Mouse (Mus musculus) cerebellum, adult 18-20 months (tissue): Measurements from ENCODE around the gene Shc3.

Experiments used
- DNase-seq, 2 experiments: peaks; one replicate each; pipeline ENCODE4 v3.0.0; 2021

The Shc3 gene

GRCm38 (mm10) chr13:51567411-51567851 is 1.8 kb downstream of the Shc3 start:
- peak; percentile 12 to 52 for DNase-seq

- DNase-seq, result peak; percentile 8 to 49
Observed at GRCm38 (mm10) chr13:51567078-51567395, 2.2 kb downstream of the Shc3 start.

- DNase-seq, result peak; percentile 4 to 21
Observed at GRCm38 (mm10) chr13:51566371-51567077, 2.7 kb downstream of the Shc3 start.

DNA sequence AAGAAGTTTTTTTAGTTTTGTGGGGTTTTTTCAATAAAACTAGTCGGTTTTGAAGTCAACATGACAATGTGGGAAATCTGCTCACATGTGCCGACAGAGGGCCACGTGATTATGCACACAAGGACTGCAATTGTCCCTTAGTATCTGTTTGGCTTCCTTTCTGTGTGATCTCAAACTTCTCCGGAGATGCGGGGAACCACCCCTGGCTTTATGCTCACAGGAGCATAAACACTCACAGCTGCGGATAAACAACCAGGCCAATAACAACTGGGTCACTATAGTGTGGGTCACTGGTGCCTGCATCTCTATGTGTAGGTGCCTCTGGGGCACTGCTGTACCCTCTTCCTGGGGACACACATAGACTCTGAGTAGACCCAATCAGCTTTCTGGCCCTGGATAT is 4.5 kb downstream of the Shc3 start:
- no peak for DNase-seq

GRCm38 (mm10) chr13:51553343-51553742 is 15.9 kb downstream of the Shc3 start:
- DNase-seq, result no peak

GRCm38 (mm10) chr13:51552233-51552632 is 17.0 kb downstream of the Shc3 start:
- no peak for DNase-seq

GRCm38 (mm10) chr13:51551824-51552223 is 17.4 kb downstream of the Shc3 start:
- no peak for DNase-seq

- no peak for DNase-seq
Observed at GRCm38 (mm10) chr13:51539816-51540215, 29.4 kb downstream of the Shc3 start.

- no peak for DNase-seq
Observed at GRCm38 (mm10) chr13:51535326-51535725, 33.9 kb downstream of the Shc3 start.

DNA sequence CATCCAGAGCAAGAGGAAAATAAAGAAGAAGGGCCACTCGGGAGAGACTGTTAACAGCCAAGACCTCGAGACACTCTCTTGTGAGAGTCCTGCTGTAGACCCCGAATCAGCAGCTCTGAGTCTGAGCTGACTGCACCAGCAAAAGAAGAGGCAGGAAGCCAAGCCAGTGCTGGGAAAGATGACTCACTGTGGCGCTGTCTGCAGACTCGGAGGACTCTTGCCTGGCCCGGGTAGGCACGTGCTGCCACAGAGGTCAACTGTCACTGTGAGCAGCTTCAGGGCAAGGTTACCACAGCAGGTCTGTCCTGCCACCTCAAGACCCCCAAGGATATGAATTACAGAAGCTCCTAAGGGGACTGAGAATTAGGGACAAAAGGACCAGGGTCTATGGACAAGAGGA is 42.7 kb downstream of the Shc3 start:
- DNase-seq, result peak in 1 of 2 experiments; percentile 7

- no peak for DNase-seq
Observed at GRCm38 (mm10) chr13:51524316-51524715, 44.9 kb downstream of the Shc3 start.

GRCm38 (mm10) chr13:51523311-51523710 is 45.9 kb downstream of the Shc3 start:
- DNase-seq, result no peak

DNA sequence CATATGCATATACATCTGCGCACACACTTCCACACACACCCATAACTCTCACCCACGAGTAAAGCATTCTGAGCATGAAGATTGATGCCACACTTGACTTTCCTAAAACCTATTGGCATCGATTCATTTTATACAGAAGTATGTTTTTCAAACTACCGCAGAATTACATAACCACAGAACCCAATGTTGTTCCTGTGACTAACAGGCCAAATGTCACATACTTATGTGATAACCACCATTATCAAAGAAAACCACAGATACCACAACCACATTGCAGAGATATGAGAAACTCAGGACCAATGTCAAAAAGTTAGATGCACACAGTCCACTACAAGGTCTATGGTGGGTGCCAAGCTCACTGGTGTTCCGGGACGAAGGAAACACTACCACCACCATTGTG is 50.3 kb downstream of the Shc3 start:
- no peak for DNase-seq

- DNase-seq, result no peak
Observed at GRCm38 (mm10) chr13:51517943-51518342, 51.3 kb downstream of the Shc3 start.

DNA sequence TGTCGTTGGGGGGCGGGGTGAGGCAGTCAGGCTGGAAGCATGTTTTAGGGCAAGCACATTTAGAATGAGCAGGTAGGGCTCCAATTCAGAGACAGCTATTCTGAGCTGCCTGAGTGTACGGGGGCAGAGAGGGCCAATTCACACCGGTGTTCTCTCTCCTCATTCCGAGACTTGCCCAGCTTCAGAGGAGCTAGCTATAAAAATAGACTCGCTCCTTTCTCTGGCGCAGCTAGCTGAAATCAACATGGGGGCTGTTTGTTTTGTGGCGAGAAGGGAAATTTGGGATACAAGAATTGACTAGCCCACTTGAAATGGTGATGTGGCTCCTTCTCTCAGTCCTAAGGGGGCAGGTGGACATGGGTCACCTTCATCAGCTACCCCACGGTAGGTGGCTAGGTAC is 60.4 kb downstream of the Shc3 start:
- DNase-seq, result no peak

DNA sequence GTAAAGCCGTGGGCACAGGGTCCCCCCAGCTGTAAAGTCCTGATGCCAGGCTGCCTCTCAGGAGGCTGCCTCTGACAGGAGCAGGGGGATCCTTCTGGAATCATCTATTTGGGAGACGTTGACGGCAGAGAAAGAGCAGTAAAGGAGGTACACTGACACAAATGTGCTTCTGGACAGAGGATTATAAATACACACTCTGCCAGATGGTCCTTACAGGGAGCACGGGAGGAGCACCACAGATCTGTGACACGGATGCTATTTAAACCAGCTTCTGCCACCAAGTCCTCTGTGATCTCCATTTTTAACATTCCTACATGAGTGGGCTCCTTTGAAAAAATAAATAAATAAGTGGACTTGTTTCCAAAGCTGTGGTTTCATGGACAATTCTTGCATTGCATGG is 63.5 kb downstream of the Shc3 start:
- no peak for DNase-seq

- no peak for DNase-seq
Observed at GRCm38 (mm10) chr13:51499769-51500168, 69.5 kb downstream of the Shc3 start.

- DNase-seq, result no peak
Observed at GRCm38 (mm10) chr13:51493676-51494075, 75.5 kb downstream of the Shc3 start.

DNA sequence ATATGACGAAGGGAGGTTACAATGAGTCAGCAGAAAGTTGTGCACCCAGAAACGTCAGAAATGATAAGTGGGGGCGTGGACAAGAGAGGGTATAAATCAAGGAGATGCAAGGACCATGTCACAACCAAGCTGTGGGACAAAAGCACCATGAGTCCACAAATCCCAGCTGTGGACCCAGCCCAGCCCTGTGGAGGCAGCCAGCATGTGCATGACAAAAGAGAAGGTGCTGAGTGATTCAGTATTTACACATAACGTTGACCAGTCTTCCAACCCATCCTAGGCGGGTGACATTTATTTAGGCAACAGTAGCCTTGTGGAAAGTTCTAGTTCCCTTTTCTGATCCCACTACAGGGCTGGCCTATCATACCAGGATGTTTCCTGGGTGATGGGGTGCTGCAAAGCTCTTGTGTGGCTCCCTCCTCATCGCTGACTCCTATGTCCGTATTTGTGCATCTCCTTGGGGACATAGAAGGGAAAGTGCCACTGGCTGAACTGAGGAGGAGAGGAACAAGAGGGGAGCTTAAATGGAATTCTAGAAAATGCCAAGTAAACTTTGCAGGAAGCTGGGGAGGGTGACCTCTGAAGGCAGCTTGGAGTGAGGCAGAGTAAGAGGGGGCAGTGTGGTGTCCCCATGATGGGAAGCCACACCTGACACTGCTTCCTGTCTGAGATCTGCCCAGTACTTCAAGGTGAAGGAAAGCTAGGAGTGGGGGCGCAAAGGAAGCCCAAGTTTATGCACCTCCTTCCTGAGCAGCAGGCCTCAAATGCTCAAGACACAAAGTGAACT is 77.4 kb downstream of the Shc3 start:
- no peak for DNase-seq

DNA sequence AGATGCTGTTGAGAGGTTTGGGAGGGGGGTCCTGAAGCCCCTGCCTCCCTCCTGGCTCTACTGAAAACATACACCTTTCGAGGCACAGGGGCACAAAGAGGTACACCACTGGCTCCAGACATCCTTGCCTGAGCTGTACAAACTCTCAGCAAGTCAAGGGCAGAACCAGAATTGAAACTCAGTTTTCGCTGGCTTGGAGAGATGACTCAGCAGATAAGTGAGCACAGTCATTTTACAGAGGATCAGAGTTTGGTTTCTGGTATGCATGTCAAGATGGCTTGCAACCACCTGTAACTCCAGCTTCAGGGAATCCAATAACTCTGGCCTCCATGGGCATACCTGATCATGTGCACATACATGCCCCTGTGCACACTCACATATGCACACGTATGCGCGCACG is 79.0 kb downstream of the Shc3 start:
- no peak for DNase-seq

DNA sequence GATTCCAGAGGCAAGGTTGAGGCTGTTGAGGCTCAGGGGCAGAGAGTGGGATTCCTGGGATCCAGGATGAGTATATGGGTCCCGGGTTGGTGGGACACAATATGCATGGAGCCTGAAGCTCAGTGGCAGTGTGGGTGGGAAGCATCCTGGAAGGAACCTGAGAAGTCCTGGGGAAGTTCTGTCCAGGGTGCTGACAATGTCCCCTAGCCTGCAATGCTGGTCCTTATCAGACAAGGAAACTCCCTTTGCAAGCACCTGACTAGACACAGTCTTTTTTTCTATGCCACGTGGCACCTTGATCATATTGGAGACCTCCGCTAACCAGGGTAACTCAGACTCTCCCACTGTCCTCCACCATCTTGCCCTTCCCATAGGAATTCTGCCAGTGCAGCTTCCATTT is 80.3 kb downstream of the Shc3 start:
- DNase-seq, result no peak

DNA sequence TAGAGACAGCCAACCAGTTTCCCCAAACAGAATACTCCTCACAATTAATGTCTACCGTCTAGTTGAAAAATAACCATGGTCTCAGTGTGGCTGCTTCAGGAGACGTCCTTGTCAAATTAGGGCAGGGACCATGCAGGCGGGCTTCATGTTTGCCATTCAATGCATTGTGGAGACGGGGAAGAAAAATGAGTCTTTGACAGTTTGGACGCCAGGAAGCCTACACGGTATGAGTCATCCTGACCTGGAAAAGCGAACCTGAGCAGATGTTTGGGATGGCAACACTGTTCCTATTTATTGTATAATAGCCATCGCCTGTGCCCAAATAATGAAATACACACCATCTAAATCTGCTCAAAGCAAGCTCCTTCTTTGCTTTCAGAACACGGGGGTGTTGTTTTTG is 83.9 kb downstream of the Shc3 start:
- DNase-seq, result no peak

GRCm38 (mm10) chr13:51482786-51483185 is 86.4 kb downstream of the Shc3 start:
- no peak for DNase-seq

DNA sequence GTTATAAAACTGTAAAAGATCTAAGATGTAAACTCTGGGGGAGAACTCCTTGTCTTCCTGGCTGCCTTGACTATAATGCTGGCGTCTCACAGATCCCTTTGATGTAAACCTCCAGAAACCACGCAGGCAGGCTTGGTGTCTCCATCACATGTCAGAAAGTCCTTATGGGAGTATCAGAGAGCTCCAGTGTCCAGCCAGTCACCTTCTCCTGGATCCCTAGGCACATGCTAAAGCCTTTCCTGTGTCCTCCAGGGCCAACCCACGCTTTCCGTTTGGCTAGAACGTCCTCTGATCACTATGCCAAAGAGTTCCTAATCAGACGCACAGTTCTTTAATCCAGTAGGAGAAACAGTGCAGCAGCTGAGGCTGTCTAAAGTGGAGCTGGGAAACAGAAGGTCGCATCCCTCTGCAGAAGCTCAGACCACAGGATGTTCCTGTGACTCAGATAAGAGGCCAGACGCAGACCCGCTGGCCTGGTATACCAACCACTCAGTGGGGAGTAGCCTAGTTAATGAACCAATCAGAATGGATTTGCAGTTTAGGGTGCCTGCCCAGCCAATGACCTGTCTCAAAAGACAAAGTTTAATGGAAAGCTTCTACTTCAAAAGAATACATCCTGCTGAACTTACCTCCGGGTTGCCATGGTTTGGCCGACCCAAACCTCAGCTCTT is 88.7 kb downstream of the Shc3 start:
- peak; percentile 8 for DNase-seq
